Mouse (Mus musculus) limb, embryonic 10.5 days (tissue): ENCODE data around the gene Dgcr2. TPM values are rescaled to one million over a fixed set of nuclear protein-coding genes. Genes with fewer than 3 reads are reported as not detected.

Experiments
- DNase-seq: peaks from one replicate; pipeline ENCODE4 v3.0.0-alpha.2; 2017; ENCODE audit warnings: low spot score
- H3K27ac ChIP-seq: fragments of 300-500 bp; sonication (generic); 2 replicates; pipeline ENCODE4 v1.5.1; 2016; ENCODE audit warnings: mild to moderate bottlenecking
- H3K27me3 ChIP-seq: fragments of 300-500 bp; sonication (generic); 2 replicates; pipeline ENCODE4 v1.6.1; 2016; ENCODE audit warnings: low read depth, mild to moderate bottlenecking; ENCODE audit not compliant: poor library complexity, severe bottlenecking
- H3K36me3 ChIP-seq: fragments of 300-500 bp; sonication (generic); 2 replicates; pipeline ENCODE4 v1.6.1; 2016; ENCODE audit warnings: mild to moderate bottlenecking, moderate library complexity
- H3K4me1 ChIP-seq: fragments of 300-500 bp; sonication (generic); 2 replicates; pipeline ENCODE4 v1.6.1; 2016
- H3K4me3 ChIP-seq: fragments of 300-500 bp; sonication (generic); 2 replicates; pipeline ENCODE4 v1.5.1; 2016; ENCODE audit warnings: mild to moderate bottlenecking, moderate library complexity
- H3K9me3 ChIP-seq: fragments of 300-500 bp; sonication (generic); replicated peaks from 2 replicates; pipeline ENCODE4 v1.6.1; 2016; ENCODE audit warnings: mild to moderate bottlenecking
- WGBS: fragments of 180-500 bp; shearing (Covaris S2); methylation state at CpG from one replicate; pipeline ENCODE4 v1.1.7; 2016; 5-methylcytosine and 5-hydroxymethylcytosine counted together
- polyA plus RNA-seq: library from polyadenylated mRNA; unstranded; fragments of >200 nt; fragmentation: Nextera tagmentation; extraction: Ambion mirVana; gene quantifications from 2 replicates; pipeline ENCODE4 v1.2.1, GENCODE M21; 2016

Dgcr2 gene
- polyA plus RNA-seq = 100 and 116 TPM in 2 replicates

DNA sequence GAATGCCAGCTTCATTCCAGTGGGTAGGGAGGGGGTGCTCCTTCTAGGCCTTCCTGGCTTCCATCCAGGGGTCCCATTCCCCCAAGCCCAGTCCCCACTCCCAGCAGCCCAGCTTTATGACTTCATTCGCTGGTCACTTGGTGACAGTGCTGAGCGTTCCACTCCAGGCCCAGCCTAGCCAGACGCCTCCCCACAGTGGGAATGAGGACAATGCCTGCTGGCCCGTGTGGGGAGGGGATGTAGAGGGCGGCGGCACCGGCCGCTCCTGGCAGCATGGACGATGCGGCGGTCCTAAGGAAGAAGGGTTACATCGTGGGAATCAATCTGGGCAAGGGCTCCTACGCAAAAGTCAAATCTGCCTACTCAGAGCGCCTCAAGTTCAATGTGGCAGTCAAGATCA, at the start of gene Dgcr2, which contains the start of gene Tssk2:
Dgcr2 (minus strand) TSS at position 101 of the 400 bp plus-strand sequence.
Tssk2 (plus strand) TSS at position 176 of the 400 bp plus-strand sequence.
- Histone ChIP-seq H3K27me3 (no peaks in the 10 kb centered on the region), H3K4me1 (no peaks in the 10 kb centered on the region), H3K4me3 (no peak within 1 kb of the TSS), H3K36me3 (peaks cover 56% of the 10 kb centered on the region), H3K9me3 (no peaks in the 10 kb centered on the region), H3K27ac (no peak within 1 kb of the TSS)
- DNase-seq = no peak
- WGBS = 93% methylated on average over 14 of the region's 14 CpGs

DNA sequence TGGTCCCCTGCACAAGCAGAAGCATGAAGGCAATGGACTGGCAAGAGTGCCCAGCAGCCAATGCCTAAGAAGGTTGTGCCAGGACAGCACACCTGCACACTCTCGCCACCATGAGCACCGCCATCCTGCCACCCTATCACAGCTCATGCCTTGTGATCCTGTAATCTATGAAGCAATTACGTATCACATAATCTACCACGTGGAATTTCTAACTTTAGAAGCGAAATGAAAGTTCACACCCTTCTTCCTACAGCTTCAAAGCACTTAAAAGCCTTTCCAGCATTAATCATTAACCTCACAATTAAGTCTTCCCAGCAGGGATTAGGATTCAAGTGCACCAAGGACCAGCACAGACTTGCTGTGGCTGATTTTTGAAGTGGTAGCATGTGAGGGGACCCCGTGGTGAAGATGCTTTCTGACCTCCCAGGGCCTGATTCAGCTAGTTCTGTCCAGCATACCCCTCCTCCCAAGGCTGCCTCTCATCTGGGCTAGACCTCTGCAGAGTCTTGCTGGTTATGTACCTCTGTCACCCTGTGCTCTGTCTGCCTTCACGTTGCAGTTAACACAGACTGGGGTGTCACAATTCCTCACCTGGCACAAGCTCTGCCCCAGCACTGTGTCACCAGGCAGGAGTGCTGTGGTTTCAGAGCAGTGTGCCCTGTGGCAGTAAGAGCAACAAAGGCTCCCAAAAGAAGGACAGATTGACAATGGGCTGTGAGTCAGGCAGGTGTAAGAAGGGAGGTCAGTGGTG, 46.9 kb upstream of the Dgcr2 start:
- DNase-seq = no peak
- Histone ChIP-seq H3K4me1 (no peaks in the 10 kb centered on the region), H3K4me3 (no peak overlapping the region), H3K36me3 (no peaks in the 10 kb centered on the region), H3K27me3 (no peaks in the 10 kb centered on the region), H3K27ac (no peak overlapping the region), H3K9me3 (no peaks in the 10 kb centered on the region)
- 63% methylated on average over 7 of the region's 7 CpGs for WGBS

GRCm38 (mm10) chr16:17943466-17943865, 45.1 kb upstream of the Dgcr2 start:
- Histone ChIP-seq H3K36me3 (no peaks in the 10 kb centered on the region), H3K4me1 (0 out of 2 replicates have a peak, but pooled peaks cover 2% of the 10 kb centered on the region), H3K27me3 (no peaks in the 10 kb centered on the region), H3K27ac (no peak overlapping the region), H3K9me3 (no peaks in the 10 kb centered on the region), H3K4me3 (no peak overlapping the region)
- 71% methylated on average over 8 of the region's 8 CpGs for WGBS
- no peak for DNase-seq

DNA sequence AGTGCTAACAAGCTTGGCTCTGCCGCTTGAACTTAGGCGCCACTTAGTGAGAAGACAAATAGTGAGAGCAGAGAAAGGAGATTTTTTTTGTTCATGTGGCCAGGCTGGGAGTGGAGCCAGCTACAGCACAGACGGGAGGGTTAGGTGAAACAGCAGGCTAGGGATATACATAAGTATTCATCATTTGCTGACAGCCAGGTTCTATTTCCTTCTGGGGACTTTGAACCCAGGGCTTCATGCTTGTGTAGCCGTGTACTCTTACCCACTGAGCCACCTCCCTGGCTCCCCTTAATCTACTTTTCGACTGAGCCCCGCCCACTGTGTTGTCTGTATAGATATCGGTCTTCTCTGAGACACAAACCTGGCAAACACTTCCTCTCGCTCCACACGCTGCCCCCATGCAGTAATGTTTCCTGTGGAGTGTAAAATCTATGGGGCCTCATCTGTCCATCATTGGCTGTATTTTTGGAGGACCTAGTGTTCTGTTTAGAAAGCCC, 40.9 kb upstream of the Dgcr2 start:
- Histone ChIP-seq H3K4me1 (0 out of 2 replicates have a peak, but pooled peaks cover 2% of the 10 kb centered on the region), H3K4me3 (no peak overlapping the region), H3K9me3 (no peaks in the 10 kb centered on the region), H3K27me3 (peaks cover 15% of the 10 kb centered on the region), H3K36me3 (no peaks in the 10 kb centered on the region), H3K27ac (no peak overlapping the region)
- DNase-seq = no peak
- 75% methylated on average over 9 of the region's 9 CpGs for WGBS

GRCm38 (mm10) chr16:17938821-17939220, 40.5 kb upstream of the Dgcr2 start:
- Histone ChIP-seq H3K9me3 (no peaks in the 10 kb centered on the region), H3K4me1 (0 out of 2 replicates have a peak, but pooled peaks cover 2% of the 10 kb centered on the region), H3K4me3 (no peak overlapping the region), H3K27me3 (peaks cover 15% of the 10 kb centered on the region), H3K27ac (no peak overlapping the region), H3K36me3 (no peaks in the 10 kb centered on the region)
- 10% methylated on average over 7 of the region's 7 CpGs for WGBS
- peak; percentile 73 for DNase-seq

DNA sequence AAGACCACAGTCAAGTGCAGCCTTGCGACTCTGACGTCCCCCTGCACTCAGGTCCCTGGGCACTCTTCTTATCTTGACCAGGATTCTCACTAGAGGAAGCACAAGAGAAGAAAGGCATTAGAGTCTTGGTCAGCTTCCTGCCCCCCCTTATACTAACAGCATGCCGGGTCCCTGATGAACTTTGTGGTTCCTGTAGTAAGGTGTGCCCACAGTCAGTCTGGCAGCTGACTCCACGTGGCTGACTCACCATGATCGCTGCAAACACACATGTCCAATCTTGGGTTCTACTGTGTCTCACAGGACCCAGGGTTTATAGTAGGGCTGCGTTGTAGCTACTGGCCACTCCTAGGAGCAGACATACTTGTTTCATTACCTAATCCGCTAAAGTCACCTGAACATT, 39.8 kb upstream of the Dgcr2 start:
- no peaks in the 10 kb centered on the region for H3K36me3 ChIP-seq
- no peak overlapping the region for H3K4me3 ChIP-seq
- H3K27ac ChIP-seq = no peak overlapping the region
- no peaks in the 10 kb centered on the region for H3K9me3 ChIP-seq
- 81% methylated on average over 7 of the region's 7 CpGs for WGBS
- H3K4me1 ChIP-seq = 0 out of 2 replicates have a peak, but pooled peaks cover 2% of the 10 kb centered on the region
- no peak for DNase-seq
- H3K27me3 ChIP-seq = peaks cover 15% of the 10 kb centered on the region

GRCm38 (mm10) chr16:17936776-17937175, 38.4 kb upstream of the Dgcr2 start:
- H3K27ac ChIP-seq = no peak overlapping the region
- 0 out of 2 replicates have a peak, but pooled peaks cover 2% of the 10 kb centered on the region for H3K4me1 ChIP-seq
- H3K36me3 ChIP-seq = no peaks in the 10 kb centered on the region
- WGBS = 83% methylated on average over 10 of the region's 10 CpGs
- peaks cover 15% of the 10 kb centered on the region for H3K27me3 ChIP-seq
- no peaks in the 10 kb centered on the region for H3K9me3 ChIP-seq
- no peak for DNase-seq
- H3K4me3 ChIP-seq = no peak overlapping the region

DNA sequence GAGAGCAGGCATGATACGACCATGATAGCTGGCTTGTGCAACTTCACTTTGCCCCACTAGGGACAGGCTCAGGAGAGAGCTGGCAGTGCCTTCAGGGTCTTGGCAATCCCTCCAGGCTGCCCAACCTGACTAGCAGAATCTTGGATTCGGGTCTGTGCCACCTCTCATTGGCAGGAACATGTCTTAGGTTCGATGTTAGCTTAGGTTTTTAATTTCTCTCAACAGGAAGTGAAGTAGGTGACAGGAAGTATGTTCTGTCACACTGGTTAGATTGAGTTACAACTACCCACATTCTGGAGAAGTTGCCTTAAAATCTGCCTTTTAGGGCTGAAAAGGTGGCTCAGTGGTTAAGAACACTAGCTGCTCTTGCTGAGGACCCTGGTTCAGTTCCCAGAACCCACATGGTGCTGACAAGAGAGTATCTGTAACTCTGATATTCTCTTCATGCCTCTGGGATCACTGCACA, 36.1 kb upstream of the Dgcr2 start:
- H3K4me1 ChIP-seq = 0 out of 2 replicates have a peak, but pooled peaks cover 2% of the 10 kb centered on the region
- no peak overlapping the region for H3K27ac ChIP-seq
- H3K36me3 ChIP-seq = no peaks in the 10 kb centered on the region
- H3K27me3 ChIP-seq = peaks cover 15% of the 10 kb centered on the region
- no peak overlapping the region for H3K4me3 ChIP-seq
- H3K9me3 ChIP-seq = no peaks in the 10 kb centered on the region
- 65% methylated on average over 3 of the region's 3 CpGs for WGBS
- no peak for DNase-seq

GRCm38 (mm10) chr16:17933594-17934444, 35.5 kb upstream of the Dgcr2 start:
- 80% methylated on average over 9 of the region's 9 CpGs for WGBS
- H3K27ac ChIP-seq = no peak overlapping the region
- H3K36me3 ChIP-seq = no peaks in the 10 kb centered on the region
- no peak for DNase-seq
- no peak overlapping the region for H3K4me3 ChIP-seq
- H3K4me1 ChIP-seq = peaks cover 7% of the 10 kb centered on the region
- H3K9me3 ChIP-seq = no peaks in the 10 kb centered on the region
- H3K27me3 ChIP-seq = peaks cover 15% of the 10 kb centered on the region

DNA sequence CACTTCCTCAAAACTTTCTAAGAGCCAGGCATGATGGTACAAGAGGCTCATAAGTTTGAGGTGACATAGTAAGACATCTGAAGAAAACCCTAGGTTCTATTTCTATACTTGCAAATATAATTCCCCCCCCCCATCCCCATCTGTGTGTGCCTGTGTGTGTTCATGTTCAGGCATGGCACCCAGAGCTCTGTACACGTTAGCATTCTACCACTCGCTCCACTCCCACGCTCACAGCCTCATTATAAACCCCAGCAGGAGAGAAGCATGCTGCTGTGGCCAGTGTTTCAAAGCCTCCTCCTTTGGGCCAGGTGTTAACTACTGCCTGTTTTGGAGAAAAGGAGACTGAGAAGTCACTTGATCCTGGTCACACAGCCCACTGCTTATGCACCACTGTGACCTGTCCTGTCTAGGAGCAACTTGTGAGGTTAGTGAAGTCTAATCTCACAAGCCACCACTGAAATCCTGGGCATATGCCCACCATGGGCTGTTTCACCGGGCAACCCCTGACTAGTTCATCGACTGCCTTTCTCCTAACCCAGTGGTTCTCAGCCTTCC, 33.6 kb upstream of the Dgcr2 start:
- Histone ChIP-seq H3K27me3 (peaks cover 7% of the 10 kb centered on the region), H3K4me3 (no peak overlapping the region), H3K9me3 (no peaks in the 10 kb centered on the region), H3K36me3 (no peaks in the 10 kb centered on the region), H3K4me1 (peaks cover 19% of the 10 kb centered on the region), H3K27ac (no peak overlapping the region)
- WGBS = 79% methylated on average over 5 of the region's 5 CpGs
- no peak for DNase-seq

DNA sequence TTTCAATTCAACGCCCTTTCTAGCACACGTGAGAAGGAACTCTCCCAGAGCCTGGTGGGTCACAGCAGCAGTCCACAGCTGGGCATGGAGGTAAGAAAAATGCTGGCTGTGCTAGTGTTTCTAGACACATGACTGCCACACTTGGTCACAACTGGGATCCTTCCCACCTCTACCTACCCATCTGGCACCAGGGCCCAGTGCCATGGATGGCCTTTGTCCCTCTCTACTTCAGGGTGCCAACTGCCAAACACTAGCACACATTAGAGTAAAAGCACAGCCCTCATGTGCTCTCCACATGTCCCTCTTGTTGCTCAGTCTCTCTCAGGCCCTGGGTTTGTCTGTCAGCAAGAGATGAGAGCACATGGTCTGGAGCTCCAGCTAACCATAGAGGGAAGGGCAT, 31.3 kb upstream of the Dgcr2 start:
- Histone ChIP-seq H3K4me1 (peaks cover 29% of the 10 kb centered on the region), H3K36me3 (peaks cover 20% of the 10 kb centered on the region), H3K4me3 (no peak overlapping the region), H3K9me3 (no peaks in the 10 kb centered on the region), H3K27ac (no peak overlapping the region), H3K27me3 (no peaks in the 10 kb centered on the region)
- WGBS = 83% methylated on average over 2 of the region's 2 CpGs
- no peak for DNase-seq

DNA sequence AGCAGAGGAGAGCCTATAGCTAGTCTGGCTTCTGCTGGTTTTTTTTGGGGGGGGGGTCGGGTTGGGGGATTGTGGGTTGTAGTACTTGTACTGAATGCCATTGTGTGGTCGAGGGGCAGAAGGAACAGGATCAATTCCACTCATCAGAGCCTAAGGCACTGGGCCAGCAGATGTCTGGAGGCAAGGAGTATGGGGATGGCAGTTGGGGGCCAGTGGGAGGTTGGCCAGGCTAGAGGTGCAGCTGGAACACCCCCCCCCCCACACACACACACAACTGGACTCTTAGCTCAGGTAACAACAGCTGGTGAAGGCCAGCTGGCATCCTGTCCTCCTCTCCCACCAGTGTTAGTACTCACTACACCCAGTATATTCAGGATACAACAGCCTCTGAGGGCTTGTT, 30.8 kb upstream of the Dgcr2 start:
- Histone ChIP-seq H3K9me3 (no peaks in the 10 kb centered on the region), H3K4me3 (peak overlapping the region; percentile 84), H3K36me3 (peaks cover 24% of the 10 kb centered on the region), H3K27ac (peak overlapping the region; percentile 90), H3K4me1 (peaks cover 29% of the 10 kb centered on the region), H3K27me3 (no peaks in the 10 kb centered on the region)
- WGBS = 37% methylated on average over 2 of the region's 2 CpGs
- no peak for DNase-seq
